Mouse (Mus musculus): ENCODE measurements around the gene 4931406P16Rik. TPM values are rescaled to one million over a fixed set of nuclear protein-coding genes. Genes with fewer than 3 reads are reported as not detected.
"Not testable (repeated sequence)": the region's sequence is repeated elsewhere in the genome, so short reads cannot be mapped to it uniquely, and the experiment has no call there.

4931406P16Rik gene
- polyA plus RNA-seq, 1 experiment: not detected

GRCm38 (mm10) chr7:34216474-34216873, 96.9 kb downstream of the 4931406P16Rik start:
- Histone ChIP-seq H3K27ac (ENCODE audit: insufficient read depth, low read depth, low read length) (no peak overlapping the region), H3K4me1 (ENCODE audit: control insufficient read depth, insufficient read depth, low read length) (peaks cover 2% of the 10 kb centered on the region; the same call in 1 of the 2 replicates), H3K4me3 (ENCODE audit: insufficient read depth, low read depth, low read length) (no peak overlapping the region)
- TF ChIP-seq CTCF (IDR thresholded peaks at IDR 0.05; ENCODE audit: insufficient read depth, low read depth, low read length) (no peak), POLR2A (IDR thresholded peaks at IDR 0.05; ENCODE audit: insufficient read depth, low read depth, low read length) (no peak)
- 93% methylated on average over 10 of the region's 10 CpGs for WGBS

GRCm38 (mm10) chr7:34215481-34215880, 97.9 kb downstream of the 4931406P16Rik start:
- 91% methylated on average over 9 of the region's 9 CpGs for WGBS
- no peak for TF ChIP-seq CTCF (IDR thresholded peaks at IDR 0.05; ENCODE audit: insufficient read depth, low read depth, low read length)
- no peak for TF ChIP-seq POLR2A (IDR thresholded peaks at IDR 0.05; ENCODE audit: insufficient read depth, low read depth, low read length)
- H3K4me3 ChIP-seq (ENCODE audit: insufficient read depth, low read depth, low read length): no peak overlapping the region
- no peaks in the 10 kb centered on the region for H3K4me1 ChIP-seq (ENCODE audit: control insufficient read depth, insufficient read depth, low read length)
- no peak overlapping the region for H3K27ac ChIP-seq (ENCODE audit: insufficient read depth, low read depth, low read length)

- Histone ChIP-seq H3K4me3 (ENCODE audit: insufficient read depth, low read depth, low read length) (no peak overlapping the region), H3K27ac (ENCODE audit: insufficient read depth, low read depth, low read length) (no peak overlapping the region), H3K4me1 (ENCODE audit: control insufficient read depth, insufficient read depth, low read length) (no peaks in the 10 kb centered on the region)
- TF ChIP-seq CTCF (IDR thresholded peaks at IDR 0.05; ENCODE audit: insufficient read depth, low read depth, low read length) (no peak), POLR2A (IDR thresholded peaks at IDR 0.05; ENCODE audit: insufficient read depth, low read depth, low read length) (no peak)
- 76% methylated on average over 8 of the region's 8 CpGs for WGBS
Measured at GRCm38 (mm10) chr7:34214644-34215043, 98.7 kb downstream of the 4931406P16Rik start.

DNA sequence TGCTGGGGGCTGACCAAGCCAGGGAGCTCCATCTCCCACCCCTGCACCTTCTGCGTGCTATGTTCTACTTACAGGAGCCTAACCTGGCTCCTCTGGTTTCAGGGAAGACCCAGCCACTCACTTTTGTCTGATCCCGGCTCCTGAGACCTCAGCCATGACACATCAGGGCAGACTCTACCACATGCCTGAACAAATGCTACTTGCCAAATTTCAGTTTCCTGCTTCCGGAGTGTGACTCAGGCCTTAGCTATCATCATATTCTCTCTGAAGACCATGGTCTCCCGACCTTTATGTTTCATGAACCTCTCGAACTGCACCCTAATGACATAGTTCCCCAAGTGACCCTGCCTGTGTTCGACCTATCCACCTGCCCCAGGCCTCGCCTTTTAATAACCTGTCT, 100.1 kb downstream of the 4931406P16Rik start:
- 91% methylated on average over 7 of the region's 7 CpGs for WGBS
- no peak for TF ChIP-seq CTCF (IDR thresholded peaks at IDR 0.05; ENCODE audit: insufficient read depth, low read depth, low read length)
- TF ChIP-seq POLR2A (IDR thresholded peaks at IDR 0.05; ENCODE audit: insufficient read depth, low read depth, low read length): no peak

GRCm38 (mm10) chr7:34208027-34208745, 105.2 kb downstream of the 4931406P16Rik start:
- TF ChIP-seq CTCF (IDR thresholded peaks at IDR 0.05; ENCODE audit: insufficient read depth, low read depth, low read length) (no peak), POLR2A (IDR thresholded peaks at IDR 0.05; ENCODE audit: insufficient read depth, low read depth, low read length) (no peak)
- Histone ChIP-seq H3K4me1 (ENCODE audit: control insufficient read depth, insufficient read depth, low read length) (no peaks in the 10 kb centered on the region), H3K27ac (ENCODE audit: insufficient read depth, low read depth, low read length) (no peak overlapping the region), H3K4me3 (ENCODE audit: insufficient read depth, low read depth, low read length) (no peak overlapping the region)
- WGBS: 88% methylated on average over 9 of the region's 9 CpGs

More for the DNA sequence above, 100.1 kb downstream of the 4931406P16Rik start:
- no peak overlapping the region for H3K4me3 ChIP-seq (ENCODE audit: insufficient read depth, low read depth, low read length)
- no peak overlapping the region for H3K27ac ChIP-seq (ENCODE audit: insufficient read depth, low read depth, low read length)
- no peaks in the 10 kb centered on the region for H3K4me1 ChIP-seq (ENCODE audit: control insufficient read depth, insufficient read depth, low read length)

DNA sequence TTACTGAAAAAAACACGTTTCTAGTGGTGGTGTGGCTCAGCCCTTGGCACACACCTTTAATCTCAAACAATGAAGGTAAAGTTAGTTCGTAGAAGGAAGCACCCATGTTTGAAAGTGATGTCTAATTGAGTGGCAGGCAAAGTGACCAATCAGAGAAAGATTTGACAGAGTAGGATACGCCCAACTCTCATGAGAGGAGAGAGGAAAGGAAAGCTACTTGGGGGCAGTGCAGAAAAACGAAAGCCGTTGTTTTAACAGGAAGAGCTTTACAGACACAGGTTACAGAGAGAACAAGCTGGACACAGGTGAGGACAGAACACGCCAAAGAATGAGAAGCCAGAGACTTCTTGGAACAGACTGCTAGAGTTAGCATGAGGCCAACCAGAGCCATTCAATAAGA, 107.0 kb downstream of the 4931406P16Rik start:
- WGBS: 93% methylated on average over 6 of the region's 6 CpGs
- H3K27ac ChIP-seq (ENCODE audit: insufficient read depth, low read depth, low read length): no peak overlapping the region
- H3K4me1 ChIP-seq (ENCODE audit: control insufficient read depth, insufficient read depth, low read length): no peaks in the 10 kb centered on the region
- TF ChIP-seq POLR2A (IDR thresholded peaks at IDR 0.05; ENCODE audit: insufficient read depth, low read depth, low read length): no peak
- no peak for TF ChIP-seq CTCF (IDR thresholded peaks at IDR 0.05; ENCODE audit: insufficient read depth, low read depth, low read length)
- H3K4me3 ChIP-seq (ENCODE audit: insufficient read depth, low read depth, low read length): no peak overlapping the region

DNA sequence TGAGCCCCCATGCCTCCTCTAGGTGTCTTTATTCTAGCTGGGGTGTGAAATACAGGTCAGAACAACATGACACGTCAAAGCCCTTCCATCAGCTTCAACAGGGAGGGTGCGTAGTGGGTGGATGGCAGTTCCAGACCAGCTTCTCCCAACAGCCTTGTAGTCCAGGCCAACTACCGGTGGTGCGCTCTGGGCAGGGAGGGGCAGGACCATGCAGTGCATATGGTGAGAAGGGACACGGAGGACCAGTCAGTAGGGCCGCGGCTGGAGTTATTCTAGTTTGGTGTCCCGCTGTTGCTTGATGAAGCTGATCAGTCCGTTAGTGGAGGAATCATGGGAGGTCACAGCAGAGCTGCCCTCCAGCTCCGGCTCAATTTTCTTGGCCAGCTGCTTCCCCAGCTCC, 111.2 kb downstream of the 4931406P16Rik start:
- 96% methylated on average over 10 of the region's 10 CpGs for WGBS
- H3K27ac ChIP-seq (ENCODE audit: insufficient read depth, low read depth, low read length); H3K4me3 ChIP-seq (ENCODE audit: insufficient read depth, low read depth, low read length); H3K4me1 ChIP-seq (ENCODE audit: control insufficient read depth, insufficient read depth, low read length): not testable (repeated sequence)

DNA sequence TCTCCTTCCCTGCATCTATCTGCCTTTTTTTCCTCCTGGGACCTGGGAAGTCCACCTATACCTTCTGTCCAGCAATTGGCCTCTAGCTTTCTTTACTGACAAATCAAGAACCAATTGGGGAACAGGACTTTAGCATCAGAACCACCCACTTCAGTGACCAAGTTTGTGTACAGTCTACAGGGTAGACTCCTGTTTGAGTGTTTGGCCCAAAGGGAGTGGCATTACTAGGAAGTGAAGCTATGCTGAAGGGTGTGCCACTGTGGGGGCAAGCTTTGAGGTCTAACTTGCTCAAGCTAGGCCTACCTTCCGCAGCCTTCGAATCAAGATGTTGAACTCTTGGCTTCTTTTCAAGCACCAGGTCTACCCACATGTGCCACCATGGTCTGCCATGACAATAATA, 112.5 kb downstream of the 4931406P16Rik start:
- TF ChIP-seq CTCF (IDR thresholded peaks at IDR 0.05; ENCODE audit: insufficient read depth, low read depth, low read length): no peak
- TF ChIP-seq POLR2A (IDR thresholded peaks at IDR 0.05; ENCODE audit: insufficient read depth, low read depth, low read length): no peak
- no peak overlapping the region for H3K27ac ChIP-seq (ENCODE audit: insufficient read depth, low read depth, low read length)
- 97% methylated on average over 2 of the region's 2 CpGs for WGBS
- H3K4me1 ChIP-seq (ENCODE audit: control insufficient read depth, insufficient read depth, low read length): no peaks in the 10 kb centered on the region
- H3K4me3 ChIP-seq (ENCODE audit: insufficient read depth, low read depth, low read length): no peak overlapping the region

- Histone ChIP-seq H3K4me3 (ENCODE audit: insufficient read depth, low read depth, low read length) (no peak overlapping the region), H3K4me1 (ENCODE audit: control insufficient read depth, insufficient read depth, low read length) (peaks cover 3% of the 10 kb centered on the region; the same call in 1 of the 2 replicates), H3K27ac (ENCODE audit: insufficient read depth, low read depth, low read length) (no peak overlapping the region)
- TF ChIP-seq CTCF (IDR thresholded peaks at IDR 0.05; ENCODE audit: insufficient read depth, low read depth, low read length): no peak
- TF ChIP-seq POLR2A (IDR thresholded peaks at IDR 0.05; ENCODE audit: insufficient read depth, low read depth, low read length): no peak
- 54% methylated on average over 3 of the region's 3 CpGs for WGBS
Measured at GRCm38 (mm10) chr7:34198346-34198745, 115.0 kb downstream of the 4931406P16Rik start.
